Mouse (Mus musculus) liver, postnatal 0 days (tissue): ENCODE measurements around the gene Wdr45. TPM values are rescaled to one million over a fixed set of nuclear protein-coding genes. Genes with fewer than 3 reads are reported as not detected.
"Not testable (repeated sequence)": the region's sequence is repeated elsewhere in the genome, so short reads cannot be mapped to it uniquely, and the experiment has no call there.

Experiments
- ATAC-seq: fragments of 200-750 bp; cut with Nextera tagmentation; 2 replicates; pipeline ENCODE4 v1.8.0; 2017; ENCODE audit warnings: mild to moderate bottlenecking, moderate library complexity
- DNase-seq: peaks from one replicate; pipeline ENCODE4 v3.0.0-alpha.2; 2016
- H3K27ac ChIP-seq: fragments of 300-500 bp; sonication (generic); 2 replicates; pipeline ENCODE4 v1.5.1; 2014; ENCODE audit warnings: antibody characterized with exemption, moderate library complexity, mild to moderate bottlenecking, low read depth
- H3K27me3 ChIP-seq: fragments of 300-500 bp; sonication (generic); 2 replicates; pipeline ENCODE4 v1.6.1; 2014; ENCODE audit warnings: low read length, control low read depth, mixed read lengths; ENCODE audit not compliant: insufficient read depth
- H3K36me3 ChIP-seq: fragments of 300-500 bp; sonication (generic); replicated peaks from 2 replicates; pipeline ENCODE4 v1.6.1; 2014; ENCODE audit warnings: mild to moderate bottlenecking, control low read depth, low read length, moderate library complexity, mixed read lengths; ENCODE audit not compliant: insufficient read depth
- H3K4me1 ChIP-seq: fragments of 300-500 bp; sonication (generic); 2 replicates; pipeline ENCODE4 v1.6.1; 2014; ENCODE audit warnings: antibody characterized with exemption, mild to moderate bottlenecking, control low read depth; ENCODE audit not compliant: insufficient read depth
- H3K4me2 ChIP-seq: fragments of 300-500 bp; sonication (generic); 2 replicates; pipeline ENCODE4 v1.6.1; 2014; ENCODE audit warnings: low read depth, mild to moderate bottlenecking, low read length, moderate library complexity, mixed read lengths
- H3K4me3 ChIP-seq: fragments of 300-500 bp; sonication (generic); 2 replicates; pipeline ENCODE4 v1.5.1; 2014; ENCODE audit warnings: low read depth, low read length
- H3K9ac ChIP-seq: fragments of 300-500 bp; sonication (generic); replicated peaks from 2 replicates; pipeline ENCODE4 v1.6.1; 2014; ENCODE audit warnings: mild to moderate bottlenecking, moderate library complexity
- H3K9me3 ChIP-seq: fragments of 300-500 bp; sonication (generic); 2 replicates; pipeline ENCODE4 v1.6.1; 2016; ENCODE audit warnings: mild to moderate bottlenecking, control low read depth, low read length, mixed read lengths
- CTCF ChIP-seq: sonication (generic); IDR thresholded peaks from 2 replicates; pipeline ENCODE4 v1.5.1; 2016; ENCODE audit warnings: antibody characterized with exemption, low read depth
- EP300 ChIP-seq: IDR thresholded peaks from 2 replicates; pipeline ENCODE4 v1.6.1; 2016; ENCODE audit warnings: antibody characterized with exemption, low read depth, mild to moderate bottlenecking
- WGBS: fragments of 180-500 bp; shearing (Covaris S2); extraction: QIAGEN DNeasy Blood & Tissue Kit; methylation state at CpG from one replicate; pipeline ENCODE4 v1.1.7; 2014; ENCODE audit not compliant: insufficient replicate concordance; 5-methylcytosine and 5-hydroxymethylcytosine counted together
- polyA plus RNA-seq: library from polyadenylated mRNA; unstranded; fragments of >200 nt; fragmentation: Nextera tagmentation; extraction: Ambion mirVana; gene quantifications from 2 replicates; pipeline ENCODE4 v1.2.1, GENCODE M21; 2015

The Wdr45 gene
- polyA plus RNA-seq, 1 experiment from 2014 or later, result 17.4 TPM

DNA sequence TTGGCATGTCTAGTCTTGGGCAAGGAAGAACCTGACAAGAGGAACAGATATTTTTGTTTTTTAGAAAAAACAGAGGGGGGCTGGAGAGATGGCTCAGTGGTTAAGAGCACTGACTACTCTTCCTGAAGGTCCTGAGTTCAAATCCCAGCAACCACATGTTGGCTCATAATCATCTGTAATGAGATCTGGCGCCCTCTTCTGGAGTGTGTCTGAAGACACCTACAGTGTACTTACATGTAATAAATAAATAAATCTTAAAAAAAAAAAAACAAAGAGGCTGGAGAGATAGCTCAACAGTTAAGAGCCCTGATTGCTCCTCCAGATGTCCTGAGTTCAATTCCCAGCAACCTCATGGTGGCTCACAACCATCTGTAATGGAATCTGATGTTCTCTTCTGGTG lies 1.9 kb downstream of the Wdr45 start:
- WGBS, result 42% methylated on average over 1 of the region's 1 CpGs
- H3K4me1 ChIP-seq, DNase-seq, H3K27me3 ChIP-seq, H3K27ac ChIP-seq, H3K4me3 ChIP-seq, H3K4me2 ChIP-seq, H3K9ac ChIP-seq, H3K36me3 ChIP-seq, H3K9me3 ChIP-seq, ATAC-seq: not testable (repeated sequence)
- peak; percentile 30; the same call in 1 of the 2 replicates for TF ChIP-seq CTCF

DNA sequence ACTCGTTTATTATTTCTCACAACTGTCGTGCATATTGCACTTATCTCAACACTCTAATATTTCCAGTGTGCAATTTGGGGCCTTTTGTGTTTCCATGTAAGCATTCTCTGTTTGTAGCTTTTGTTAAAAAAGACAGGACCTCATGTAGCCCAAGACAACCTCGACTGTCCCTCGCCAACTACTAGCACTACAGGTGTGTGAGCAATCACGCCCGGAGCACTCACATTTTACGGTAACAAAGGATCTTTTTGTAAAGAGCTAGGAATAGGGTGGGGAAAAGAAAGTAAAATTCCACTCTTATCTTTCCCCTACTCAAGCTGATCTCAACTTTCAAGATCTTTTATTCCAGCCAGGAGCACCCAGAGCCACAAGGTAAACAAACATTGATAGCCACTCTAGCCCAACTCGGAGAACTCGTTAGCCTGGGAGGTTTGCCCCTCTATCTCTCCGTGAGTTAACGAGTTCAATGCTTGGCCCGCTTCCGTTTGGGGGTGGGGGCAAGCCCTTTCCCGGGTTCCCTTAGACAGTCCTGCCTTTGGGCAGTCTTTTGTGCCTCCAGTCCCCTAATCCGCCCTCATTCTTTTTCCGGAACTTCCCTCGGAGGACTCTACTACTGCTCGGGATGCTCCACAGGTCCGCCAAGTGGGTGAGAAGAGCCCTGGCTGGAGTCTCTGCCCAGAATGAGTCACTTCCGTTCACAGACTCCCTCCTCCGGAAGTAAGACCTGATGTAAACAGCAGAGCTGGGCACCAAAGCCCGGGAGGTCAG lies 7.6 kb downstream of the Wdr45 start, which contains the start of gene Gm45208:
Gene Gm45208, plus strand, starts transcription at position 732 of the 768 bp plus-strand sequence.
- Histone ChIP-seq H3K27me3 (no peaks in the 10 kb centered on the region), H3K9ac (peak within 1 kb of the TSS; percentile 77), H3K9me3 (no peaks in the 10 kb centered on the region), H3K4me1 (no peaks in the 10 kb centered on the region), H3K4me2 (peak within 1 kb of the TSS; percentile 74), H3K4me3 (peak within 1 kb of the TSS; percentile 73), H3K36me3 (peaks cover 9% of the 10 kb centered on the region; the same call in 1 of the 2 replicates), H3K27ac (peak within 1 kb of the TSS; percentile 95)
- peak; percentile 95 for ATAC-seq
- peak; percentile 75 for DNase-seq
- WGBS, result 17% methylated on average over 22 of the region's 22 CpGs
- peak; percentile 68; the same call in 1 of the 2 replicates for TF ChIP-seq EP300
- no peak for TF ChIP-seq CTCF

DNA sequence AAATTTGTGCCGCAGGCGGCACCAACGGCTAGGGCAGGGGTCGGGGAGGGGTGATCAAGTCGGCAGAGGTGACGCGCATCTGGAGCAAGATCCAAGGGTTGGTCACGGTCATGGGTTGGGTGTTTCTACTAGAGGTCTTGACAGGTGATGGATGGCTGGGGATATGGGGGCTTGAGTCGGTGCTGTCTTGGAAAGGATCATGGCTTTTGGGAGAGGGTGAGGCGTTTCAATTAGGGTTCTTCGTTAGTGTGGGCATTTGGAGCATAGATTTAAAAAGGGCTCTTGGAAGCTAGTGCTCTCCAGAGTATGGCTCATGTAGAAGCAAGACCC lies 8.1 kb downstream of the Wdr45 start:
- TF ChIP-seq CTCF, result no peak
- TF ChIP-seq EP300, result 0 out of 2 replicates have a peak, but pooled peaks have one; percentile 13
- Histone ChIP-seq H3K4me1 (no peaks in the 10 kb centered on the region), H3K4me3 (peak overlapping the region; percentile 73), H3K27ac (peak overlapping the region; percentile 95), H3K36me3 (peaks cover 11% of the 10 kb centered on the region; the same call in 1 of the 2 replicates), H3K4me2 (peak overlapping the region; percentile 74), H3K9me3 (no peaks in the 10 kb centered on the region), H3K9ac (peak overlapping the region; percentile 77), H3K27me3 (no peaks in the 10 kb centered on the region)
- 18% methylated on average over 11 of the region's 11 CpGs for WGBS
- ATAC-seq, result no peak
- no peak for DNase-seq

DNA sequence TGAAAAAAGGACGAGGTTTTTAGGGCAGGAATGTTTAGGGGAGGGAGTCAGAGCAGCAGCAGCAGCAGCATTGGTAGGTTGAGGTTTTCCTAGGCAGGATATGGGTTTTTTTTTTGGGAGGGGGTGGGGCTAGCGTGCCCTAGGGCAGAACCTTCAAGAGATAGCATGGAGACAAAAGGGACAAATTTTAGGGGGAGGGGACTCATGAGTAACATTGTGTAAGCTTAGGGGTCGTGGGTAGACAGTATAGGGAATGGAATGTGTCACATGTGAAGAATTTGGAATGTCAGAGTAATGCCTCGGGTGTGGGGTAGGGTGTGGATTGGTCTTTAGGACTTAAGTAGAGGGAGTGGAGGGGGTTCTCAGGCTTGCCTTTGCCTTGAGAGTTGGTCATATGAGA lies 8.6 kb downstream of the Wdr45 start:
- Histone ChIP-seq H3K4me1 (no peaks in the 10 kb centered on the region), H3K4me3 (peak overlapping the region; percentile 73), H3K36me3 (peaks cover 14% of the 10 kb centered on the region; the same call in 1 of the 2 replicates), H3K27ac (peak overlapping the region; percentile 95), H3K9ac (peak overlapping the region; percentile 77), H3K9me3 (no peaks in the 10 kb centered on the region), H3K4me2 (peak overlapping the region; percentile 74), H3K27me3 (no peaks in the 10 kb centered on the region)
- ATAC-seq (no peak; the same call in 1 of the 2 replicates), DNase-seq (no peak)
- TF ChIP-seq CTCF (no peak), EP300 (no peak)
- WGBS, result 19% methylated on average over 4 of the region's 4 CpGs

DNA sequence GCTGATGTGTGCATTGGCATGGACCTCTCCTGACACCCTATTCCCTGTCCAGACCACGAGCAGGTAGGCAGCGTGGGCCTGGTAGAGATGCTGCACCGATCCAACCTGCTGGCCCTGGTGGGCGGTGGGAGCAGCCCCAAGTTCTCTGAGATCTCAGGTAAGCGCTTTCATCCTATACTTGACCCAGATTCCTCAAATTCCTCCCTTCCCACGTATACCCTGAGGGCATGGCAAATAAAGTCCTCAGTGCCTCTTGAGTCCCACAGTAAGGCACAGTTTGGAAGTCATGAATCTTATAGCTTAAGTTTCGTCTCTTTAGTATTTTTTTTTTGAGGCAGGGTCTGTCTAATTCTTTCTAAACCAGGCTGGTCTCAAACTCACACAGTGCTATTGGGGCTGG lies 10.0 kb downstream of the Wdr45 start:
- H3K4me2 ChIP-seq, result no peak overlapping the region
- TF ChIP-seq EP300, result no peak
- TF ChIP-seq CTCF, result no peak

DNA sequence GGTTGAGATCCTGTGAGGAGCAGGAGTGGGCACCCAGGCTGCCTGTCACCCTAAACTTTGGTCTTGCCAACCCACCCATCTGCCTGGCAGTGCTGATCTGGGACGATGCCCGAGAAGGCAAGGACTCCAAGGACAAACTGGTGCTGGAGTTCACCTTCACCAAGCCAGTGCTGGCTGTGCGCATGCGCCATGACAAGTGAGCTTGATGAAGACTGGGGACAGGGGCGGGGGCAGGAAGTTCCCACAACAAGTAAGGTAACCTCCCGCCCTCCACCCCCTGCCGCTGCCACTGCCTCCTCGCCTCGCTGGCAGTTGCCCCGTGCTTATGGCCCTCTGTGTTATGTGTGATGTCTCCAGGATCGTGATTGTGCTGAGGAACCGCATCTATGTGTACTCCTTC lies 11.7 kb downstream of the Wdr45 start:
- 84% methylated on average over 12 of the region's 12 CpGs for WGBS
- no peak overlapping the region for H3K4me2 ChIP-seq

More for the DNA sequence above, 10.0 kb downstream of the Wdr45 start:
- H3K36me3 ChIP-seq, result peaks cover 14% of the 10 kb centered on the region; the same call in 1 of the 2 replicates
- DNase-seq (no peak), ATAC-seq (no peak)
- no peak overlapping the region for H3K9ac ChIP-seq
- no peak overlapping the region for H3K4me3 ChIP-seq
- H3K27me3 ChIP-seq, result no peaks in the 10 kb centered on the region
- H3K27ac ChIP-seq, result no peak overlapping the region
- no peaks in the 10 kb centered on the region for H3K4me1 ChIP-seq
- WGBS, result 84% methylated on average over 7 of the region's 7 CpGs
- no peaks in the 10 kb centered on the region for H3K9me3 ChIP-seq

More for the DNA sequence above, 11.7 kb downstream of the Wdr45 start:
- ATAC-seq, result no peak
- Histone ChIP-seq H3K27me3 (no peaks in the 10 kb centered on the region), H3K4me1 (no peaks in the 10 kb centered on the region), H3K36me3 (peaks cover 14% of the 10 kb centered on the region; the same call in 1 of the 2 replicates), H3K27ac (no peak overlapping the region), H3K9ac (no peak overlapping the region), H3K4me3 (no peak overlapping the region), H3K9me3 (no peaks in the 10 kb centered on the region)
- TF ChIP-seq EP300 (no peak), CTCF (no peak)
- no peak for DNase-seq
